Mouse (Mus musculus): Measurements from ENCODE around the gene Krt86.

- no peak for TF ChIP-seq POLR2A (IDR thresholded peaks at IDR 0.05; ENCODE audit: insufficient read length, low read depth)
- no peak for TF ChIP-seq TCF3 (IDR thresholded peaks at IDR 0.05; ENCODE audit: insufficient read length, low read depth)
- TF ChIP-seq E2F4 (IDR thresholded peaks at IDR 0.05; ENCODE audit: insufficient read depth): no peak
- no peak for TF ChIP-seq MYOG (IDR thresholded peaks at IDR 0.05; ENCODE audit: control insufficient read depth in 1 of 3, insufficient read depth in 1 of 3, insufficient read length in 2 of 3, low read depth in 2 of 3)
- no peak for TF ChIP-seq CEBPB (IDR thresholded peaks at IDR 0.05; ENCODE audit: insufficient read depth, poor library complexity, severe bottlenecking)
- TF ChIP-seq TCF12 (IDR thresholded peaks at IDR 0.05; ENCODE audit: insufficient read depth, poor library complexity, severe bottlenecking): no peak
Measured at GRCm38 (mm10) chr15:101463651-101464050, 9.6 kb upstream of the Krt86 start, which contains the start of gene Krt81.

Data from myocyte (in vitro differentiated cells).